Mouse (Mus musculus): Measurements from ENCODE around the gene Xab2. TPM values are rescaled to one million over a fixed set of nuclear protein-coding genes. Genes with fewer than 3 reads are reported as not detected.

The Xab2 gene
- polyA plus RNA-seq, 2 experiments: 46.7 to 69.5 TPM

GRCm38 (mm10) chr8:3576211-3576960 lies 44.7 kb downstream of the Xab2 start:
- H3K27me3 ChIP-seq (ENCODE audit: control insufficient read depth, insufficient read depth, low read length): no peaks in the 10 kb centered on the region
- H3K4me1 ChIP-seq (ENCODE audit: control insufficient read depth, insufficient read depth, low read length): peaks cover 3% of the 10 kb centered on the region; the same call in 1 of the 2 replicates
- TF ChIP-seq POLR2A (IDR thresholded peaks at IDR 0.05; ENCODE audit: borderline replicate concordance, extremely low read depth, insufficient read depth, insufficient read length): no peak
- H3K4me2 ChIP-seq (replicated peaks; ENCODE audit: low read depth, low read length, severe bottlenecking): no peak overlapping the region
- 65% methylated on average over 15 of the region's 15 CpGs for WGBS
- H3K27ac ChIP-seq (replicated peaks; ENCODE audit: low read depth, low read length): no peak overlapping the region
- no peaks in the 10 kb centered on the region for H3K36me3 ChIP-seq (ENCODE audit: control insufficient read depth, insufficient read depth, low read length)
- H3K9ac ChIP-seq (ENCODE audit: low read depth, low read length, severe bottlenecking): no peak overlapping the region
- no peaks in the 10 kb centered on the region for H3K9me3 ChIP-seq (ENCODE audit: control insufficient read depth, low read length)
- ATAC-seq (ENCODE audit: low FRiP score, low read depth): no peak
- DNase-seq (ENCODE audit: low spot score): no peak
- H3K4me3 ChIP-seq (replicated peaks; ENCODE audit: low read length): no peak overlapping the region

- Histone ChIP-seq H3K27ac (replicated peaks; ENCODE audit: low read depth, low read length) (no peak overlapping the region), H3K27me3 (ENCODE audit: control insufficient read depth, insufficient read depth, low read length) (no peaks in the 10 kb centered on the region), H3K4me3 (replicated peaks; ENCODE audit: low read length) (no peak overlapping the region), H3K9ac (ENCODE audit: low read depth, low read length, severe bottlenecking) (no peak overlapping the region), H3K9me3 (ENCODE audit: control insufficient read depth, low read length) (no peaks in the 10 kb centered on the region), H3K36me3 (ENCODE audit: control insufficient read depth, insufficient read depth, low read length) (no peaks in the 10 kb centered on the region), H3K4me2 (replicated peaks; ENCODE audit: low read depth, low read length, severe bottlenecking) (no peak overlapping the region), H3K4me1 (ENCODE audit: control insufficient read depth, insufficient read depth, low read length) (peaks cover 3% of the 10 kb centered on the region; the same call in 1 of the 2 replicates)
- TF ChIP-seq POLR2A (IDR thresholded peaks at IDR 0.05; ENCODE audit: borderline replicate concordance, extremely low read depth, insufficient read depth, insufficient read length): no peak
- no peak for ATAC-seq (ENCODE audit: low FRiP score, low read depth)
- WGBS: 96% methylated on average over 3 of the region's 3 CpGs
- DNase-seq (ENCODE audit: low spot score): no peak
Measured at GRCm38 (mm10) chr8:3574546-3574945, 46.6 kb downstream of the Xab2 start.

GRCm38 (mm10) chr8:3569784-3570183 lies 51.3 kb downstream of the Xab2 start:
- WGBS: 90% methylated on average over 5 of the region's 5 CpGs
- Histone ChIP-seq H3K4me3 (replicated peaks; ENCODE audit: low read length) (no peak overlapping the region), H3K27ac (replicated peaks; ENCODE audit: low read depth, low read length) (no peak overlapping the region), H3K4me1 (ENCODE audit: control insufficient read depth, insufficient read depth, low read length) (no peaks in the 10 kb centered on the region), H3K4me2 (replicated peaks; ENCODE audit: low read depth, low read length, severe bottlenecking) (no peak overlapping the region), H3K27me3 (ENCODE audit: control insufficient read depth, insufficient read depth, low read length) (no peaks in the 10 kb centered on the region), H3K9me3 (ENCODE audit: control insufficient read depth, low read length) (no peaks in the 10 kb centered on the region), H3K36me3 (ENCODE audit: control insufficient read depth, insufficient read depth, low read length) (no peaks in the 10 kb centered on the region), H3K9ac (ENCODE audit: low read depth, low read length, severe bottlenecking) (no peak overlapping the region)
- no peak for ATAC-seq (ENCODE audit: low FRiP score, low read depth)
- no peak for TF ChIP-seq POLR2A (IDR thresholded peaks at IDR 0.05; ENCODE audit: borderline replicate concordance, extremely low read depth, insufficient read depth, insufficient read length)
- DNase-seq (ENCODE audit: low spot score): no peak

- no peaks in the 10 kb centered on the region for H3K9me3 ChIP-seq (ENCODE audit: control insufficient read depth, low read length)
- no peaks in the 10 kb centered on the region for H3K27me3 ChIP-seq (ENCODE audit: control insufficient read depth, insufficient read depth, low read length)
- ATAC-seq (ENCODE audit: low FRiP score, low read depth) (no peak), DNase-seq (ENCODE audit: low spot score) (no peak)
- H3K4me1 ChIP-seq (ENCODE audit: control insufficient read depth, insufficient read depth, low read length): no peaks in the 10 kb centered on the region
- no peak overlapping the region for H3K9ac ChIP-seq (ENCODE audit: low read depth, low read length, severe bottlenecking)
- no peak overlapping the region for H3K4me2 ChIP-seq (replicated peaks; ENCODE audit: low read depth, low read length, severe bottlenecking)
- no peak overlapping the region for H3K4me3 ChIP-seq (replicated peaks; ENCODE audit: low read length)
- H3K36me3 ChIP-seq (ENCODE audit: control insufficient read depth, insufficient read depth, low read length): no peaks in the 10 kb centered on the region
- H3K27ac ChIP-seq (replicated peaks; ENCODE audit: low read depth, low read length): no peak overlapping the region
- TF ChIP-seq POLR2A (IDR thresholded peaks at IDR 0.05; ENCODE audit: borderline replicate concordance, extremely low read depth, insufficient read depth, insufficient read length): no peak
- WGBS: 13% methylated on average over 7 of the region's 7 CpGs
Measured at GRCm38 (mm10) chr8:3568378-3568777, 52.7 kb downstream of the Xab2 start.

DNA sequence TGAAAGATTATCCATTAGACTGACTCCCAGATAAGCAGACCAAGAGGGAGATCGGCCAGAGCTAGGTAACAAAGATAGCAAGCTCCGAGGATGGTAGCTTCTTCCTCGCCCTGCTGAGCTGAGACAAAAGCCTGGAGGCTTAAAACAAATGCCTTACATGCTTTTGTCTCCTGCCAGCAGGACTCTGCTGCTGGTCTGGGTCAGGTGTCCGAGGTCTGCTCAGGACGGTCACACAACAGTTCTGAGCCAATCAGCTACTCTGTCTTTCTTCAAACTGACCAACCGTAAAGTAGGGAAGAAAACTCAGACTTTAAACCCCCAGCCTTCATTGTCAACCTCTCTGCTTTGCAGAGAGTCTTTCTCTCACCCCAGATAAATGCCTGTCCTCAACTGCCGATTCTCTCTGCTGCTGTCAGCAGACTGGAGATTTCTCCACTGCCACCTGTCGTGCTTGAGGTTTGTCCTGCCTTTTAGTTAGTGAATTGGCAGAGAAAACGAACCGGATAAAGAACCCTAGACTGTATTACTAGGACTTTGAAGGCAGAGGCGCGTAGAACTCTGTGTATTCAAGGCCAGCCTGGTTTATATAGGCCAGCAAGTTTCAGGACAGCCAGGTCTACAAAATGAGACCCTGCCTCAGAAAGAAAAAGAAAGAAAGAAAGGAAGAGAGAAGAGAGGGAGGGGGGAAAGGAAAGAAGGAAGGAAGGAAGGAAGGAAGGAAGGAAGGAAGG lies 53.3 kb downstream of the Xab2 start, which contains the start of gene C330021F23Rik:
TSS of gene C330021F23Rik (plus strand) at position 350 of the 731 bp plus-strand sequence.
- H3K4me3 ChIP-seq (replicated peaks; ENCODE audit: low read length): no peak within 1 kb of the TSS
- no peak within 1 kb of the TSS for H3K27ac ChIP-seq (replicated peaks; ENCODE audit: low read depth, low read length)
- no peaks in the 10 kb centered on the region for H3K27me3 ChIP-seq (ENCODE audit: control insufficient read depth, insufficient read depth, low read length)
- H3K9ac ChIP-seq (ENCODE audit: low read depth, low read length, severe bottlenecking): no peak within 1 kb of the TSS
- ATAC-seq (ENCODE audit: low FRiP score, low read depth): no peak
- no peak for TF ChIP-seq POLR2A (IDR thresholded peaks at IDR 0.05; ENCODE audit: borderline replicate concordance, extremely low read depth, insufficient read depth, insufficient read length)
- H3K4me2 ChIP-seq (replicated peaks; ENCODE audit: low read depth, low read length, severe bottlenecking): no peak within 1 kb of the TSS
- WGBS: 5% methylated on average over 12 of the region's 12 CpGs
- H3K36me3 ChIP-seq (ENCODE audit: control insufficient read depth, insufficient read depth, low read length): no peaks in the 10 kb centered on the region
- DNase-seq (ENCODE audit: low spot score): no peak
- H3K4me1 ChIP-seq (ENCODE audit: control insufficient read depth, insufficient read depth, low read length): no peaks in the 10 kb centered on the region
- H3K9me3 ChIP-seq (ENCODE audit: control insufficient read depth, low read length): no peaks in the 10 kb centered on the region

Other genes with a start within 250 kb of the Xab2 start
- gene Arhgef18, start 228.3 kb downstream of the Xab2 start, polyA plus RNA-seq (2012; rRNA removed): 23.1 and 26.3 TPM in 2 replicates
- 9.4 and 12.3 TPM in 2 replicates for gene Arhgef18, start 228.3 kb downstream of the Xab2 start, polyA plus RNA-seq (2014; fragmentation: Nextera tagmentation; extraction: Ambion mirVana)
- 6.0 and 7.7 TPM in 2 replicates for gene Pex11g, start 153.6 kb downstream of the Xab2 start, polyA plus RNA-seq (2012; rRNA removed)
- 2.7 and 4.7 TPM in 2 replicates for gene Pex11g, start 153.6 kb downstream of the Xab2 start, polyA plus RNA-seq (2014; fragmentation: Nextera tagmentation; extraction: Ambion mirVana)
- gene Tex45, start 150.5 kb downstream of the Xab2 start, polyA plus RNA-seq (2012; rRNA removed): 0.11 and 0.17 TPM in 2 replicates
- not detected in 2 replicates for gene Tex45, start 150.5 kb downstream of the Xab2 start, polyA plus RNA-seq (2014; fragmentation: Nextera tagmentation; extraction: Ambion mirVana)
- 76.7 and 125 TPM in 2 replicates for gene Zfp358, start 128.2 kb downstream of the Xab2 start, polyA plus RNA-seq (2012; rRNA removed)
- gene Zfp358, start 128.2 kb downstream of the Xab2 start, polyA plus RNA-seq (2014; fragmentation: Nextera tagmentation; extraction: Ambion mirVana): 27.5 and 27.9 TPM in 2 replicates
- gene Mcoln1, start 120.9 kb downstream of the Xab2 start, polyA plus RNA-seq (2012; rRNA removed): 148 and 202 TPM in 2 replicates
- gene Mcoln1, start 120.9 kb downstream of the Xab2 start, polyA plus RNA-seq (2014; fragmentation: Nextera tagmentation; extraction: Ambion mirVana): 36.6 and 42.3 TPM in 2 replicates
- gene Pnpla6, start 105.9 kb downstream of the Xab2 start, polyA plus RNA-seq (2012; rRNA removed): 51.8 and 64.4 TPM in 2 replicates
- 18.8 and 20.7 TPM in 2 replicates for gene Pnpla6, start 105.9 kb downstream of the Xab2 start, polyA plus RNA-seq (2014; fragmentation: Nextera tagmentation; extraction: Ambion mirVana)
- 0.41 and 0.92 TPM in 2 replicates for gene C330021F23Rik, start 53.3 kb downstream of the Xab2 start, polyA plus RNA-seq (2012; rRNA removed)
- 0.36 and 0.73 TPM in 2 replicates for gene C330021F23Rik, start 53.3 kb downstream of the Xab2 start, polyA plus RNA-seq (2014; fragmentation: Nextera tagmentation; extraction: Ambion mirVana)
- 13.3 and 13.7 TPM in 2 replicates for gene Camsap3, start 34.0 kb downstream of the Xab2 start, polyA plus RNA-seq (2012; rRNA removed)
- gene Camsap3, start 34.0 kb downstream of the Xab2 start, polyA plus RNA-seq (2014; fragmentation: Nextera tagmentation; extraction: Ambion mirVana): 6.6 and 7.3 TPM in 2 replicates
- 24.2 and 55.4 TPM in 2 replicates for gene Pet100, start 232 bp upstream of the Xab2 start, polyA plus RNA-seq (2012; rRNA removed)
- gene Pet100, start 232 bp upstream of the Xab2 start, polyA plus RNA-seq (2014; fragmentation: Nextera tagmentation; extraction: Ambion mirVana): 94.5 and 98.3 TPM in 2 replicates
- not detected in 2 replicates for gene Pcp2, start 4.2 kb upstream of the Xab2 start, polyA plus RNA-seq (2012; rRNA removed)
- 0.14 TPM in 1 of 2 replicates, not detected in the other for gene Pcp2, start 4.2 kb upstream of the Xab2 start, polyA plus RNA-seq (2014; fragmentation: Nextera tagmentation; extraction: Ambion mirVana)
- gene Stxbp2, start 9.6 kb upstream of the Xab2 start, polyA plus RNA-seq (2012; rRNA removed): 61.6 and 88.2 TPM in 2 replicates
- 29.1 and 31.7 TPM in 2 replicates for gene Stxbp2, start 9.6 kb upstream of the Xab2 start, polyA plus RNA-seq (2014; fragmentation: Nextera tagmentation; extraction: Ambion mirVana)
- gene Retn, start 34.5 kb upstream of the Xab2 start, polyA plus RNA-seq (2012; rRNA removed): 0.08 and 0.35 TPM in 2 replicates
- gene Retn, start 34.5 kb upstream of the Xab2 start, polyA plus RNA-seq (2014; fragmentation: Nextera tagmentation; extraction: Ambion mirVana): not detected in 2 replicates
- gene Mcemp1, start 44.4 kb upstream of the Xab2 start, polyA plus RNA-seq (2012; rRNA removed): 0.14 and 0.34 TPM in 2 replicates
- gene Mcemp1, start 44.4 kb upstream of the Xab2 start, polyA plus RNA-seq (2014; fragmentation: Nextera tagmentation; extraction: Ambion mirVana): 0.26 and 0.29 TPM in 2 replicates
- gene Fcor, start 51.0 kb upstream of the Xab2 start, polyA plus RNA-seq (2012; rRNA removed): 7.3 and 7.9 TPM in 2 replicates
- gene Fcor, start 51.0 kb upstream of the Xab2 start, polyA plus RNA-seq (2014; fragmentation: Nextera tagmentation; extraction: Ambion mirVana): 14.1 and 18.2 TPM in 2 replicates
- 40.5 and 41.2 TPM in 2 replicates for gene Trappc5, start 55.0 kb upstream of the Xab2 start, polyA plus RNA-seq (2012; rRNA removed)
- gene Trappc5, start 55.0 kb upstream of the Xab2 start, polyA plus RNA-seq (2014; fragmentation: Nextera tagmentation; extraction: Ambion mirVana): 28.8 and 31.7 TPM in 2 replicates
- 0.19 and 0.23 TPM in 2 replicates for gene Fcer2a, start 72.9 kb upstream of the Xab2 start, polyA plus RNA-seq (2012; rRNA removed)
- gene Fcer2a, start 72.9 kb upstream of the Xab2 start, polyA plus RNA-seq (2014; fragmentation: Nextera tagmentation; extraction: Ambion mirVana): 0.25 and 0.37 TPM in 2 replicates
- gene Clec4g, start 99.3 kb upstream of the Xab2 start, polyA plus RNA-seq (2012; rRNA removed): not detected in 2 replicates
- gene Clec4g, start 99.3 kb upstream of the Xab2 start, polyA plus RNA-seq (2014; fragmentation: Nextera tagmentation; extraction: Ambion mirVana): 0.25 TPM in 1 of 2 replicates, not detected in the other
- 0.17 and 0.19 TPM in 2 replicates for gene Cd209a, start 127.7 kb upstream of the Xab2 start, polyA plus RNA-seq (2012; rRNA removed)
- 0.65 and 0.67 TPM in 2 replicates for gene Cd209a, start 127.7 kb upstream of the Xab2 start, polyA plus RNA-seq (2014; fragmentation: Nextera tagmentation; extraction: Ambion mirVana)
- not detected in 2 replicates for gene Cd209e, start 233.0 kb upstream of the Xab2 start, polyA plus RNA-seq (2012; rRNA removed)
- not detected in 2 replicates for gene Cd209e, start 233.0 kb upstream of the Xab2 start, polyA plus RNA-seq (2014; fragmentation: Nextera tagmentation; extraction: Ambion mirVana)